11 mouse cellular contexts compared by ENCODE assay signal in the genomic region with DNA sequence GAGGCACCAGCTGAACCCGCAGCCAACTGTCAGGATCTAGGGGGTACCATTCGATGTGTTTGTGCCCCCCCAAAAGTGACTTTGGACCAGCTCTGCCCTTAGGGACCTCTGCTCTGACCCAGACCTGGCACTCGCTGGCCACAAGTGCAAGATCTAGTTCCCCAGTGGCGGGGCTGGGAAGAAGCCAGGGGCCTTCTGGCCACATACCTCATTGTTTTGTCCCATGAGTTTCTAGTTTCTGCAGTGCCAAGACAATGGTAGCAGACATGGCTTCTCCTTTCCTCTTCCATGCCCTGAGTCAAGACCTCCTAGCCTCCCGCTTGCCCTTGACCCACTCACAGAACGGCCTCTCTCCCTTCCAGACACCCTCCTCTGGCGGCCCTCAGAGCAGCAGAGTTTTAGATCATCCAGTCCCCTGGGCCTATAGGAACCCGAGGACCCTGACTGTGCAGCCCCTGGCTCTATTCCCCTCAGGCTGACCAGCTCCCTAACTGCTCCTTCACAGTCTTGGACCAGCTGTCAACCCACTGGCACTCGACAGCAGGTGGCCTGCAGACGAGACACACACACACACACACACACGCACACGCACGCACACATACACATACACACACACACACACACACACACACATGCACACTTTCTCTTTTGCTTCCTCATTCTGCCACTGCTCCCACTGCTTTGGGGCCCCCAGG. TPM values are rescaled to one million over a fixed set of nuclear protein-coding genes. Genes with fewer than 3 reads are reported as not detected.
A peak's percentile ranks its signal among the peaks of the same experiment; 100 is the strongest.
DNase-seq lines count a peak whose midpoint lies in the region; ATAC-seq lines count a peak whose summit lies in the region.
"Had no signal": no experiment of that assay in that cellular context is flagged by ENCODE, and none has a peak within 500 bp of the region (broad histone marks: within the 10 kb centered on the region; RNA-seq: fewer than 3 reads in every experiment).

No protein-coding gene starts in this region.

- ATAC-seq in midbrain, embryonic 11.5 days (ENCODE audit: low FRiP score) = peak; percentile 52; the same call in 1 of the 2 replicates
- no peak for ATAC-seq in midbrain, embryonic 16.5 days
- ATAC-seq in hematopoietic stem cell, adult 5-6 weeks (replicated peaks in 1 of 2; ENCODE audit: insufficient read depth in 1 of 2, low FRiP score in 2 of 2, low TSS enrichment in 1 of 2, low read depth in 1 of 2, poor library complexity in 2 of 2, severe bottlenecking in 2 of 2) = peak; percentile 43 to 58
- ATAC-seq: intestine, embryonic 15.5 days had no signal

- H3K36me3 ChIP-seq in midbrain, embryonic 11.5 days (ENCODE audit: control insufficient read depth, insufficient read depth, low read length) = no peaks in the 10 kb centered on the region
- no peaks in the 10 kb centered on the region for H3K36me3 ChIP-seq in midbrain, embryonic 16.5 days (ENCODE audit: control insufficient read depth, insufficient read depth, low read length)
- H3K36me3 ChIP-seq: intestine, embryonic 15.5 days; liver, embryonic 15.5 days had no signal

- no peak overlapping the region for H3K4me3 ChIP-seq in midbrain, embryonic 11.5 days (ENCODE audit: low read depth, low read length)
- H3K4me3 ChIP-seq in midbrain, embryonic 16.5 days (ENCODE audit: low read depth, low read length) = no peak overlapping the region
- H3K4me3 ChIP-seq: intestine, embryonic 15.5 days; liver, embryonic 15.5 days had no signal

- H3K27me3 ChIP-seq in midbrain, embryonic 11.5 days (ENCODE audit: control insufficient read depth, insufficient read depth, low read length) = no peaks in the 10 kb centered on the region
- no peaks in the 10 kb centered on the region for H3K27me3 ChIP-seq in midbrain, embryonic 16.5 days (ENCODE audit: control insufficient read depth, insufficient read depth, low read depth, low read length)
- H3K27me3 ChIP-seq: intestine, embryonic 15.5 days; liver, embryonic 15.5 days had no signal

- no peak overlapping the region for H3K27ac ChIP-seq in midbrain, embryonic 11.5 days (ENCODE audit: low read depth, low read length)
- no peak overlapping the region for H3K27ac ChIP-seq in midbrain, embryonic 16.5 days (ENCODE audit: low read length)
- H3K27ac ChIP-seq: intestine, embryonic 15.5 days; liver, embryonic 15.5 days had no signal

- peak; percentile 73 for DNase-seq in adrenal gland, postnatal 14 days
- DNase-seq in adrenal gland, adult 8-10 months = no peak
- DNase-seq in midbrain, embryonic 11.5 days (ENCODE audit: low spot score, missing footprints) = no peak
- DNase-seq in retina, embryonic 14.5 days (ENCODE audit: low spot score) = peak; percentile 51
- DNase-seq in layer of hippocampus, adult 11-12 months (ENCODE audit: low spot score) = no peak
- no peak for DNase-seq in right cerebral cortex, adult 18-20 months
- DNase-seq: heart, adult 18-20 months had no signal

- no peaks in the 10 kb centered on the region for H3K9me3 ChIP-seq in midbrain, embryonic 11.5 days (ENCODE audit: control insufficient read depth, low read length)
- H3K9me3 ChIP-seq in midbrain, embryonic 16.5 days (replicated peaks; ENCODE audit: control insufficient read depth, low read length, poor library complexity, severe bottlenecking) = no peaks in the 10 kb centered on the region
- H3K9me3 ChIP-seq: intestine, embryonic 15.5 days; liver, embryonic 15.5 days had no signal

- H3K4me2 ChIP-seq in midbrain, embryonic 11.5 days = no peak overlapping the region
- H3K4me2 ChIP-seq in midbrain, embryonic 16.5 days (ENCODE audit: low read length) = no peak overlapping the region

- no peak overlapping the region for H3K9ac ChIP-seq in midbrain, embryonic 11.5 days (ENCODE audit: low read length)
- no peak overlapping the region for H3K9ac ChIP-seq in midbrain, embryonic 16.5 days (ENCODE audit: low read depth, low read length)
- H3K9ac ChIP-seq: intestine, embryonic 15.5 days; liver, embryonic 15.5 days had no signal

- WGBS in midbrain, embryonic 11.5 days = 72% methylated on average over 13 of the region's 13 CpGs
- WGBS in midbrain, embryonic 16.5 days = 65% methylated on average over 13 of the region's 13 CpGs

- peaks cover 19% of the 10 kb centered on the region for H3K4me1 ChIP-seq in midbrain, embryonic 11.5 days (ENCODE audit: control insufficient read depth, insufficient read depth, low read length)
- peaks cover 11% of the 10 kb centered on the region for H3K4me1 ChIP-seq in midbrain, embryonic 16.5 days (ENCODE audit: control insufficient read depth, insufficient read depth, low read length)
- H3K4me1 ChIP-seq: liver, embryonic 15.5 days had no signal

RNA-seq across cellular contexts. Expression of a gene that starts 8.2 kb away (rescaled TPM):
- 10.3 and 17.2 TPM in 2 replicates for total RNA-seq in adrenal gland, postnatal 14 days (2021)
- total RNA-seq in adrenal gland, adult 8-10 months (2022) = 10 to 100 TPM in 2 of 4 experiments, 1 to 10 TPM in 2; 2.0 to 13.0 (median 8.0) TPM
- polyA plus RNA-seq in midbrain, embryonic 11.5 days (2014; fragmentation: Nextera tagmentation; extraction: Ambion mirVana) = 13.6 and 13.8 TPM in 2 replicates
- 32.2 and 34.9 TPM in 2 replicates for polyA plus RNA-seq in midbrain, embryonic 16.5 days (2015; fragmentation: Nextera tagmentation; extraction: Ambion mirVana)
- total RNA-seq in hematopoietic stem cell, adult 5-6 weeks (2017) = 3.5 and 4.1 TPM in 2 replicates

RNA-seq across cellular contexts. Expression of a gene that starts 55.5 kb away (rescaled TPM):
- 23.2 and 23.6 TPM in 2 replicates for total RNA-seq in adrenal gland, postnatal 14 days (2021)
- total RNA-seq in adrenal gland, adult 8-10 months (2022) = 10 to 100 TPM; 26.5 to 30.5 (median 29.6) TPM
- 62.1 and 67.1 TPM in 2 replicates for polyA plus RNA-seq in midbrain, embryonic 11.5 days (2014; fragmentation: Nextera tagmentation; extraction: Ambion mirVana)
- polyA plus RNA-seq in midbrain, embryonic 16.5 days (2015; fragmentation: Nextera tagmentation; extraction: Ambion mirVana) = 43.1 and 46.3 TPM in 2 replicates
- total RNA-seq in hematopoietic stem cell, adult 5-6 weeks (2017) = 46.5 and 51.1 TPM in 2 replicates

Comparison
In these comparisons a context has a peak if more than half of its experiments do, and no peak if none do; other contexts are left out.
1. DNase-seq: peak in adrenal gland, postnatal 14 days (single experiment) and retina, embryonic 14.5 days (single experiment); none in adrenal gland, adult 8-10 months (single experiment), midbrain, embryonic 11.5 days (single experiment), layer of hippocampus, adult 11-12 months (single experiment) and right cerebral cortex, adult 18-20 months (single experiment).